Mouse (Mus musculus) heart, adult 2 months (tissue): ENCODE data around the gene Taldo1.

Experiments used
- CTCF ChIP-seq: fragments of 200-600 bp; IDR thresholded peaks from 2 replicates; pipeline ENCODE4 v1.8.1; 2022; ENCODE audit warnings: antibody characterized with exemption, mild to moderate bottlenecking, moderate library complexity
- EP300 ChIP-seq: fragments of 200-500 bp; IDR thresholded peaks from 2 replicates; pipeline ENCODE4 v1.6.1; 2011; ENCODE audit warnings: low read depth, low read length, control low read depth; ENCODE audit not compliant: insufficient read depth
- POLR2A ChIP-seq: fragments of 200-500 bp; IDR thresholded peaks from 2 replicates; pipeline ENCODE4 v1.6.1; 2011; ENCODE audit warnings: mild to moderate bottlenecking, low read depth, low read length, control low read depth; ENCODE audit not compliant: insufficient read depth

GRCm38 (mm10) chr7:141441460-141441859 lies 49.5 kb downstream of the Taldo1 start:
- TF ChIP-seq POLR2A: no peak
- TF ChIP-seq CTCF: no peak
- no peak for TF ChIP-seq EP300
